Mouse (Mus musculus): Measurements from ENCODE around the gene 4930415O20Rik. TPM values are rescaled to one million over a fixed set of nuclear protein-coding genes. Genes with fewer than 3 reads are reported as not detected.

4930415O20Rik gene
- polyA plus RNA-seq (2014; fragmentation: Illumina TruSeq; extraction: RNeasy Lipid Tissue Mini Kit (QIAGEN cat#74804); ENCODE audit: low read depth, low replicate concordance) = not detected

GRCm38 (mm10) chr15:98570873-98571538, at the start of gene 4930415O20Rik, which contains the start of gene Ccnt1:
Gene 4930415O20Rik (plus strand): TSS chr15:98571004.
Gene Ccnt1 (minus strand): TSS chr15:98570923.

DNA sequence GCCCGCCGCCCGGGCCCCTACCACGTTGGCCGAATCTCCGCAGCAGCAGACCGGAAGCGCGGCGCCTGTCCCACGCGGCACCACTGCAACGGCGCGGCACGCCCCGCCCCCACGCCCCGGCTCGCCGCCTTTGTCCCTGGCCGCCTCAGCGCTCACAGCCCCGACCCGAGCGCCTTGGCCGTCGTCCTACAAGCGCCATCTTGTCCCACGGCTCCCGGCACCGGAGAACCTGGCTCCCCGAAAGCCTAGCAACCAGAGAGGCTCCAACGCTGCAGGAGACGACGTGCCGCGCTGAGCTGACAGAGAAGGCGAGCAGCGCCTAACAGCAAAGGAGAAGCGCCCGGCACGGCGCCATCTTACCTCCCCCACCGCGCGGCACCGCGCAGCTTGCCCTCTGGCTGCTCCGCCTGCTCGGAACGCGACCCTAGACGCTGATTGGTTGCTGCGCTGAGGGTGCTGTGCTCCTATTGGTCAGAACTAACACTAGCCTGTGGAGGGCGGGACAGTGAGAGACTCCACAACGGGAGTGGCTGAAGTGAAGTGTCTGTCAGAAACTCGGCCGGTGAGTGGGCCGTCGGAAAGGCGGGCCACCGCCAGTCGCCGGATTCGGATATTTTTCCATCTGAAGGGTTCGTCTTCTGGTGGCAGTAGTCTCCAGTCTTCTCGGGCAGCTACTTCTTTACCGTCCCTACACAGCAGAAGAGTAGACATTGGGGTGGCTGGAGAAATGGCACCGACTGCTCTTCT, 36.8 kb upstream of the 4930415O20Rik start, which contains the start of gene Kansl2:
Gene Kansl2 (minus strand): TSS at position 384 of the 747 bp plus-strand sequence.

GRCm38 (mm10) chr15:98609331-98610130, 38.7 kb downstream of the 4930415O20Rik start, which contains the start of gene Adcy6:
Gene Adcy6 (minus strand): TSS chr15:98610076.

DNA sequence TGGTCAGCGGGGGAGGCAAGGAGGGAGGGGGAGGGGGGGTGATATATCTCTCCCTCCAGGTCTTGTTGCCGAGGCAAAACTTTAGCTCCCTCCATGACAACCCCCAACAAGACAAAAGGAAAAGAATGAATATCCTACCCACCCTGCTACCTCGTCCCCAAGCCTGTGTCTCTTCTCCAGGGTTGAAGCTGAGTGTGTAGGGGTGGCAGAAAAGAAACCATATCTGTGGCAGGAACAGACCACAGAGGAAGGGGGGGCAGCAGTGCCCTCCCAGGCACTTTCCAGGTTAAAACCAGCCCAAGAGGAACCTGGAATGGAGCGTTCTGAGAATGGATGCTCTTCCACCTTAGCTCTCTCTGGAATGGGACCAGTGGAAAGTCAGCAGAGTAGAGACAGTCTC, 59.7 kb downstream of the 4930415O20Rik start, which contains the start of gene Cacnb3:
Gene Cacnb3 (plus strand): TSS at position 301 of the 400 bp plus-strand sequence.

Other genes with a start within 250 kb of the 4930415O20Rik start
- not detected for gene Olfr284, start 230.0 kb upstream of the 4930415O20Rik start, polyA plus RNA-seq (2014; fragmentation: Illumina TruSeq; extraction: RNeasy Lipid Tissue Mini Kit (QIAGEN cat#74804); ENCODE audit: low read depth, low replicate concordance)
- gene Olfr283, start 190.1 kb upstream of the 4930415O20Rik start, polyA plus RNA-seq (2014; fragmentation: Illumina TruSeq; extraction: RNeasy Lipid Tissue Mini Kit (QIAGEN cat#74804); ENCODE audit: low read depth, low replicate concordance) = not detected
- gene Olfr282, start 139.8 kb upstream of the 4930415O20Rik start, polyA plus RNA-seq (2014; fragmentation: Illumina TruSeq; extraction: RNeasy Lipid Tissue Mini Kit (QIAGEN cat#74804); ENCODE audit: low read depth, low replicate concordance) = not detected
- not detected for gene Olfr281, start 118.4 kb upstream of the 4930415O20Rik start, polyA plus RNA-seq (2014; fragmentation: Illumina TruSeq; extraction: RNeasy Lipid Tissue Mini Kit (QIAGEN cat#74804); ENCODE audit: low read depth, low replicate concordance)
- gene OR5BS1P, start 101.1 kb upstream of the 4930415O20Rik start, polyA plus RNA-seq (2014; fragmentation: Illumina TruSeq; extraction: RNeasy Lipid Tissue Mini Kit (QIAGEN cat#74804); ENCODE audit: low read depth, low replicate concordance) = not detected
- not detected for gene Lalba, start 88.3 kb upstream of the 4930415O20Rik start, polyA plus RNA-seq (2014; fragmentation: Illumina TruSeq; extraction: RNeasy Lipid Tissue Mini Kit (QIAGEN cat#74804); ENCODE audit: low read depth, low replicate concordance)
- gene Olfr279, start 78.6 kb upstream of the 4930415O20Rik start, polyA plus RNA-seq (2014; fragmentation: Illumina TruSeq; extraction: RNeasy Lipid Tissue Mini Kit (QIAGEN cat#74804); ENCODE audit: low read depth, low replicate concordance) = not detected
- gene Kansl2, start 36.7 kb upstream of the 4930415O20Rik start, polyA plus RNA-seq (2014; fragmentation: Illumina TruSeq; extraction: RNeasy Lipid Tissue Mini Kit (QIAGEN cat#74804); ENCODE audit: low read depth, low replicate concordance) = 29.9 TPM
- 41.7 TPM for gene Ccnt1, start 81 bp upstream of the 4930415O20Rik start, polyA plus RNA-seq (2014; fragmentation: Illumina TruSeq; extraction: RNeasy Lipid Tissue Mini Kit (QIAGEN cat#74804); ENCODE audit: low read depth, low replicate concordance)
- 7.5 TPM for gene Adcy6, start 39.1 kb downstream of the 4930415O20Rik start, polyA plus RNA-seq (2014; fragmentation: Illumina TruSeq; extraction: RNeasy Lipid Tissue Mini Kit (QIAGEN cat#74804); ENCODE audit: low read depth, low replicate concordance)
- gene Cacnb3, start 59.8 kb downstream of the 4930415O20Rik start, polyA plus RNA-seq (2014; fragmentation: Illumina TruSeq; extraction: RNeasy Lipid Tissue Mini Kit (QIAGEN cat#74804); ENCODE audit: low read depth, low replicate concordance) = 0.44 TPM
- gene Ddx23, start 91.9 kb downstream of the 4930415O20Rik start, polyA plus RNA-seq (2014; fragmentation: Illumina TruSeq; extraction: RNeasy Lipid Tissue Mini Kit (QIAGEN cat#74804); ENCODE audit: low read depth, low replicate concordance) = 2.1 TPM
- gene Rnd1, start 106.5 kb downstream of the 4930415O20Rik start, polyA plus RNA-seq (2014; fragmentation: Illumina TruSeq; extraction: RNeasy Lipid Tissue Mini Kit (QIAGEN cat#74804); ENCODE audit: low read depth, low replicate concordance) = 0.40 TPM
- gene Ccdc65, start 137.2 kb downstream of the 4930415O20Rik start, polyA plus RNA-seq (2014; fragmentation: Illumina TruSeq; extraction: RNeasy Lipid Tissue Mini Kit (QIAGEN cat#74804); ENCODE audit: low read depth, low replicate concordance) = 0.69 TPM
- gene Fkbp11, start 157.2 kb downstream of the 4930415O20Rik start, polyA plus RNA-seq (2014; fragmentation: Illumina TruSeq; extraction: RNeasy Lipid Tissue Mini Kit (QIAGEN cat#74804); ENCODE audit: low read depth, low replicate concordance) = not detected
- 32.6 TPM for gene Arf3, start 192.2 kb downstream of the 4930415O20Rik start, polyA plus RNA-seq (2014; fragmentation: Illumina TruSeq; extraction: RNeasy Lipid Tissue Mini Kit (QIAGEN cat#74804); ENCODE audit: low read depth, low replicate concordance)
- not detected for gene Wnt10b, start 207.1 kb downstream of the 4930415O20Rik start, polyA plus RNA-seq (2014; fragmentation: Illumina TruSeq; extraction: RNeasy Lipid Tissue Mini Kit (QIAGEN cat#74804); ENCODE audit: low read depth, low replicate concordance)
- not detected for gene Wnt1, start 218.9 kb downstream of the 4930415O20Rik start, polyA plus RNA-seq (2014; fragmentation: Illumina TruSeq; extraction: RNeasy Lipid Tissue Mini Kit (QIAGEN cat#74804); ENCODE audit: low read depth, low replicate concordance)
- 2.7 TPM for gene Ddn, start 238.5 kb downstream of the 4930415O20Rik start, polyA plus RNA-seq (2014; fragmentation: Illumina TruSeq; extraction: RNeasy Lipid Tissue Mini Kit (QIAGEN cat#74804); ENCODE audit: low read depth, low replicate concordance)

Measured in kidney, adult 10 weeks (tissue).